Mouse (Mus musculus): ENCODE measurements at regions not wholly inside any gene's neighbourhood (a gene's known extent, or its start where the extent isn't known, plus 50 kb on each side); places are given as distances from the start of the nearest gene placed in this dataset.

- no peaks in the 10 kb centered on the region for H3K27me3 ChIP-seq (ENCODE audit: control insufficient read depth, insufficient read depth, low read length)
- H3K27ac ChIP-seq (ENCODE audit: control insufficient read depth, insufficient read depth, low read length): no peak overlapping the region
- 6% methylated on average over 15 of the region's 15 CpGs for WGBS
- TF ChIP-seq POLR2A (IDR thresholded peaks at IDR 0.05; ENCODE audit: control insufficient read depth, extremely low read depth, insufficient read depth, low read length, poor library complexity) (no peak), CTCF (IDR thresholded peaks at IDR 0.05; ENCODE audit: borderline replicate concordance, control insufficient read depth, extremely low read depth, insufficient read depth, low read length, poor library complexity) (no peak)
- no peaks in the 10 kb centered on the region for H3K36me3 ChIP-seq (ENCODE audit: control insufficient read depth, insufficient read depth, low read length)
- H3K4me3 ChIP-seq (ENCODE audit: control insufficient read depth, insufficient read depth, low read length): no peak overlapping the region
- peaks cover 10% of the 10 kb centered on the region for H3K4me1 ChIP-seq (replicated peaks; ENCODE audit: control insufficient read depth, insufficient read depth, low read length)
- no peak for DNase-seq
Measured at GRCm38 (mm10) chr2:92544364-92545151, 54.9 kb upstream of the Chst1 start.

- WGBS: 71% methylated on average over 5 of the region's 5 CpGs
- no peak for TF ChIP-seq POLR2A (IDR thresholded peaks at IDR 0.05; ENCODE audit: control insufficient read depth, extremely low read depth, insufficient read depth, low read length, poor library complexity)
- no peak for TF ChIP-seq CTCF (IDR thresholded peaks at IDR 0.05; ENCODE audit: borderline replicate concordance, control insufficient read depth, extremely low read depth, insufficient read depth, low read length, poor library complexity)
Measured at GRCm38 (mm10) chr2:92540841-92541240, 58.7 kb upstream of the Chst1 start.

GRCm38 (mm10) chr2:92531996-92532395, 67.5 kb upstream of the Chst1 start:
- 83% methylated on average over 5 of the region's 5 CpGs for WGBS
- Histone ChIP-seq H3K36me3 (ENCODE audit: control insufficient read depth, insufficient read depth, low read length) (no peaks in the 10 kb centered on the region), H3K4me3 (ENCODE audit: control insufficient read depth, insufficient read depth, low read length) (no peak overlapping the region), H3K27ac (ENCODE audit: control insufficient read depth, insufficient read depth, low read length) (no peak overlapping the region), H3K27me3 (ENCODE audit: control insufficient read depth, insufficient read depth, low read length) (no peaks in the 10 kb centered on the region), H3K4me1 (replicated peaks; ENCODE audit: control insufficient read depth, insufficient read depth, low read length) (no peaks in the 10 kb centered on the region)
- no peak for TF ChIP-seq POLR2A (IDR thresholded peaks at IDR 0.05; ENCODE audit: control insufficient read depth, extremely low read depth, insufficient read depth, low read length, poor library complexity)
- no peak for TF ChIP-seq CTCF (IDR thresholded peaks at IDR 0.05; ENCODE audit: borderline replicate concordance, control insufficient read depth, extremely low read depth, insufficient read depth, low read length, poor library complexity)
- DNase-seq: no peak

More at GRCm38 (mm10) chr2:92540841-92541240, 58.7 kb upstream of the Chst1 start:
- DNase-seq: no peak
- H3K27me3 ChIP-seq (ENCODE audit: control insufficient read depth, insufficient read depth, low read length): no peaks in the 10 kb centered on the region
- no peak overlapping the region for H3K27ac ChIP-seq (ENCODE audit: control insufficient read depth, insufficient read depth, low read length)
- H3K4me3 ChIP-seq (ENCODE audit: control insufficient read depth, insufficient read depth, low read length): no peak overlapping the region
- peaks cover 4% of the 10 kb centered on the region for H3K4me1 ChIP-seq (replicated peaks; ENCODE audit: control insufficient read depth, insufficient read depth, low read length)
- no peaks in the 10 kb centered on the region for H3K36me3 ChIP-seq (ENCODE audit: control insufficient read depth, insufficient read depth, low read length)

GRCm38 (mm10) chr2:92530677-92531076, 68.8 kb upstream of the Chst1 start:
- no peak overlapping the region for H3K4me3 ChIP-seq (ENCODE audit: control insufficient read depth, insufficient read depth, low read length)
- H3K27me3 ChIP-seq (ENCODE audit: control insufficient read depth, insufficient read depth, low read length): no peaks in the 10 kb centered on the region; the same call in 1 of the 2 replicates
- TF ChIP-seq CTCF (IDR thresholded peaks at IDR 0.05; ENCODE audit: borderline replicate concordance, control insufficient read depth, extremely low read depth, insufficient read depth, low read length, poor library complexity) (no peak), POLR2A (IDR thresholded peaks at IDR 0.05; ENCODE audit: control insufficient read depth, extremely low read depth, insufficient read depth, low read length, poor library complexity) (no peak)
- WGBS: 96% methylated on average over 4 of the region's 4 CpGs
- no peaks in the 10 kb centered on the region for H3K36me3 ChIP-seq (ENCODE audit: control insufficient read depth, insufficient read depth, low read length)
- H3K4me1 ChIP-seq (replicated peaks; ENCODE audit: control insufficient read depth, insufficient read depth, low read length): no peaks in the 10 kb centered on the region
- DNase-seq: no peak
- no peak overlapping the region for H3K27ac ChIP-seq (ENCODE audit: control insufficient read depth, insufficient read depth, low read length)

DNA sequence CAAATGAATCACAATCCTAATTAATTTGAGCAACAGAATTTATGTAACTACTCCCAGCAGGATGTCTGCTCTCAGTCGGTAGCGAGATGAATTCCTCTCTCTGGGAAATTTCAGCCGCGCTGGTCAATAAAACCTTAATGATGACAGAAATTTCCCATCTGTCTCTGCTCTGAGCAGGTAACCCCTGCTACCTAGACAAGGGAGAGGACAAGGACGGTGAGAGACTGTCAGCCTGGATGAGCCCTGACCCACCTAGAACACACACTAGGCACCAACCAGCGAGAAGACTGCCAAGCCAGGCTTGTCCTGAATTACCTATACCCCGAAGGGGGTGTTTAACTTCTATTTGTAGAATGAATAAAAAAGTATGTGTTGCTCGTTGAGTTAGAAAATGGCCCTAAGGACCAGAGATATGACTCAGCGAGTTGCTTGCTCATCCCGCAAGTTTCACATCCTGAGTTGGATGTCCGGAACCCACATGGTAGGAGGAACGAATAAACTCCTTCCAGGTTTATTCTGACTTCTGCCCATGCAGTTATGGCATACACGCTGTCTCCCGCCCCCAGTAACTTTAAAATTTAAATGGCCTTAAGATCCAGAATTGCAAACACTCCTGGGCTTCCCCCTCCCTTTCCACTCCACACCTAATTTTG, 69.5 kb upstream of the Slc35c1 start:
- no peak overlapping the region for H3K4me3 ChIP-seq (ENCODE audit: control insufficient read depth, insufficient read depth, low read length)
- no peaks in the 10 kb centered on the region for H3K36me3 ChIP-seq (ENCODE audit: control insufficient read depth, insufficient read depth, low read length)
- H3K27me3 ChIP-seq (ENCODE audit: control insufficient read depth, insufficient read depth, low read length): no peaks in the 10 kb centered on the region; the same call in 1 of the 2 replicates
- no peaks in the 10 kb centered on the region for H3K4me1 ChIP-seq (replicated peaks; ENCODE audit: control insufficient read depth, insufficient read depth, low read length)
- no peak for DNase-seq
- TF ChIP-seq CTCF (IDR thresholded peaks at IDR 0.05; ENCODE audit: borderline replicate concordance, control insufficient read depth, extremely low read depth, insufficient read depth, low read length, poor library complexity): no peak
- no peak for TF ChIP-seq POLR2A (IDR thresholded peaks at IDR 0.05; ENCODE audit: control insufficient read depth, extremely low read depth, insufficient read depth, low read length, poor library complexity)
- H3K27ac ChIP-seq (ENCODE audit: control insufficient read depth, insufficient read depth, low read length): no peak overlapping the region
- 62% methylated on average over 14 of the region's 14 CpGs for WGBS

DNA sequence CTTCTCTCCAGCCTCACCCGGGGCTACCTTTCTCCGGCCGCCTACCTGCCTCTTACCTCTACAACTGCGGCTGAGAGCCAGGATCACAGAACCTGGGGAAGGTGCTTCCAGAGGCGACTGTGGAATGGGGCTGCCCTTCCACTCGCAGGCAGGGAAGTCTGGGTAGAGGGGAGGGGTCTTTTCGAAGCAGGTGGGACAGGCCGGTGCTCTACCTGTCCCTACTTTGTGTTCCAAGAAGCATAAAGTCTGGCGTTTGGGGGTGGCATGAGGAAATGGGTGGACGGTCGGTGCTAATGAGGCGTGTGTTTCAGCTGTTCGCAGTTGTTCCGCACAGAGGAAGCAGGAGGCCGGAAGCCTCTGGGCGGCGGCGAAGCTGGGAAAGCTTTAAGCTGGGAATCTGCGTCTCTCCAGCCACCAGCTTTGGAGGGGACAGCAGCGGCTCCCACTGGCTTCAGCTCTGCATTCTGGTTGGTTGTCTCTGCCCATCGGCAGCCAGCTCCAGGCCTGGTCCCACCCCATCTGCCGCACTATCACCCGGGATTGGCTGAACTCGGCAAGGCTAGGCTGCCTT, 68.8 kb upstream of the Slc35c1 start:
- peak; percentile 7 for DNase-seq
- TF ChIP-seq POLR2A (IDR thresholded peaks at IDR 0.05; ENCODE audit: control insufficient read depth, extremely low read depth, insufficient read depth, low read length, poor library complexity) (no peak), CTCF (IDR thresholded peaks at IDR 0.05; ENCODE audit: borderline replicate concordance, control insufficient read depth, extremely low read depth, insufficient read depth, low read length, poor library complexity) (no peak)
- no peaks in the 10 kb centered on the region; the same call in 1 of the 2 replicates for H3K27me3 ChIP-seq (ENCODE audit: control insufficient read depth, insufficient read depth, low read length)
- no peaks in the 10 kb centered on the region for H3K36me3 ChIP-seq (ENCODE audit: control insufficient read depth, insufficient read depth, low read length)
- H3K27ac ChIP-seq (ENCODE audit: control insufficient read depth, insufficient read depth, low read length): no peak overlapping the region
- WGBS: 21% methylated on average over 24 of the region's 24 CpGs
- H3K4me1 ChIP-seq (replicated peaks; ENCODE audit: control insufficient read depth, insufficient read depth, low read length): no peaks in the 10 kb centered on the region
- no peak overlapping the region for H3K4me3 ChIP-seq (ENCODE audit: control insufficient read depth, insufficient read depth, low read length)
